Mouse (Mus musculus) cerebellum, postnatal 36 days (tissue): ENCODE results near the gene Tor4a.

Experiments
- DNase-seq, 2 experiments: peaks; one replicate each; pipeline ENCODE4 v3.0.0; 2021 to 2022; ENCODE audit warnings: mixed read lengths in 2 of 2

Gene Tor4a

GRCm38 (mm10) chr2:25196172-25196954 lies at the start of gene Tor4a:
Tor4a (minus strand) TSS chr2:25196886.
- peak in 1 of 2 experiments; percentile 6 for DNase-seq

GRCm38 (mm10) chr2:25244144-25244543 lies 47.5 kb upstream of the Tor4a start:
- no peak for DNase-seq

DNA sequence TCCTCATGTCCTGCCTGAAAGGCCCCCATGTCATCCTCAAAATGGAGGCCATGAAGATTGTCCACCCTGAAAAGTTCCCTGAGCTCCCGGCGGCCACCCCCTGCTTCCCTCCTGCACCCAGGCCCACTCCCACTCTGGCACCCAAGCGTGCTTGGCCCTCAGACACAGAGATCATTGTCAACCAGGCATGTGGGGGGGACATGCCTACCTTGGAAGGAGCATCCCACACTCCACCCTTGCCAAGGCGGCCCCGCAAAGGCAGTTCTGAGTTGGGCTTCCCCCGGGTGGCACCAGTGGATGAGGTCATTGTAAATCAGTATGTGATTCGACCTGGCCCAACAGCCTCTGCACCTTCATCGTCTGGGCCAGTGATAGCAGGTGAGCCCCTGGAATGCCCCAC lies 46.7 kb upstream of the Tor4a start:
- DNase-seq, result no peak

GRCm38 (mm10) chr2:25242101-25242506 lies 45.4 kb upstream of the Tor4a start, which contains the start of the genes Rnf208 and Cysrt1:
Rnf208 (plus strand) TSS chr2:25242255.
Cysrt1 (minus strand) TSS chr2:25242452.
- peak; percentile 60 to 61 for DNase-seq

- DNase-seq, result no peak
Observed at GRCm38 (mm10) chr2:25241438-25241775, 44.7 kb upstream of the Tor4a start.

DNA sequence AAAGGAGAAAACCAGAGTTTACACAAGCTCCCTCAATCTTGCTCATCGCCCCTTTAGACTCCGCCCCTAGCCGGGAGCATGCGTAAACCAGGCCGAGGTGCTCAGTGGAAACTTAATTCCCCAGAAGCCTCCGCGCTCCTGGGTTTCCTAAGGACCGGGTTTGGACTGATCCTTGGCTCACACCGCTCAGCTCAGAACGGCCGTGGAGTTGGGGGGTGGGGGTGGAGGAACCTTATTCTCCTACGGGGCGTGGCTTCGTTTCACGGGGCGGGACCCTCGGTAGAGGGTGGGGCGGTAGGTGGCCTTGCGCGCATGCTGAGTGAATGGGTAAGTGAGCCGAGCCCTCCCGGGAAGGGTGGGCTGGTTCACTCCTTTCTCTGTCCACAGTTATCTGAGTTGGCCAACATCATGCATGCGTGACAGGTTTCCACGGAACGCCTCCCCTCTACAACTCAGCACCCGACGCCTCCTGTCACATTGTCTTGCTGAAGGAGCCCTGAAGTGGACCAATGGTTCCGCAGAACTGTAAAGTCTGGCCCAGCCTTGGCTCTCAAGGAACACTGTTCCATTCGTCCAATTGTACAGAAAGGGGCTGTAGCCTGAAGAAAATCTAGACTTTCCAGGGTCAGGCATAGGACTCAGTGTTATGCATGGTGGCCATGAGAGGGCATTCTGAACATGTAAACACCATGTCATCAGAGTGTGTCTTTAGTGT lies 44.2 kb upstream of the Tor4a start:
- peak; percentile 72 to 74 for DNase-seq

DNA sequence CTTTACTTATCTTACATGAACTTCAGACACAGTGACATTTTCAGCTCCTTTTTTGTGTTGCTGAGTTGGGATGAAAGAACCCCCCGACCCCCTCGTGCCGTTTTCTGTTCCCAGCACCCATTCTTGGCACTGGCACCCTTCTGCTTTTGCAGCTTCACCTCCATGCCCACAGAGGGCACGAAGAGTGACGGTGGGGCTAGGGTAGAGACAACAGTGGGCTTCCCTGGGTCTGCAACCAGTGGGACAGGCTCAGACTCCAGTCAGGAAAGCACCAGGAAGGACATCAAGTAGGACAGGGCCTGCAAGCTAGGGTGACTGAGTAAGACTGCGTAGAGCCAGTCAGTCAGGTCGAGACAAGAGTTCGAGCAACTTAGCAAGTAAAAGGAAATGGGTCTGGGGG lies 43.6 kb upstream of the Tor4a start:
- peak in 1 of 2 experiments; percentile 19 for DNase-seq

DNA sequence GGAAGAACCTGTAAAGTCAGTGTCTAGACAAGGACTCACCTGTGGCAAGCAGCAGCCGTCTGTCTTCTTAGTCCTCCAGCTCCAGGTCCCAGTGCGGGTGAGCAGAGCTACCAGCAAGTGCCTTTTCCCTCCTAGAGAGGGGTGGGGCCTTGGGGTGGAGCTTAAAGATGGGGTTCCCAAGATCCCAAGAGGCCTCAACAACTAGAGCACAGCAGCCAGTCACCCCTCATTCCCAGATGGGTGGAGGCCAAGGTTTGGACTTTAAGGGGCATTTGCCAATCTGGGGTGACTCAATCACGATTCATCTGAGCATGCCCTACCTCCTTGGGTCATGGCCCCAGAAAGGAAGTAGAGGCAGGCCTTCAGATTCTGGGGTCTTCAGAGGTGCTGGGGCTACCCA lies 43.1 kb upstream of the Tor4a start:
- DNase-seq, result no peak

- DNase-seq, result no peak
Observed at GRCm38 (mm10) chr2:25238106-25238505, 41.4 kb upstream of the Tor4a start.

DNA sequence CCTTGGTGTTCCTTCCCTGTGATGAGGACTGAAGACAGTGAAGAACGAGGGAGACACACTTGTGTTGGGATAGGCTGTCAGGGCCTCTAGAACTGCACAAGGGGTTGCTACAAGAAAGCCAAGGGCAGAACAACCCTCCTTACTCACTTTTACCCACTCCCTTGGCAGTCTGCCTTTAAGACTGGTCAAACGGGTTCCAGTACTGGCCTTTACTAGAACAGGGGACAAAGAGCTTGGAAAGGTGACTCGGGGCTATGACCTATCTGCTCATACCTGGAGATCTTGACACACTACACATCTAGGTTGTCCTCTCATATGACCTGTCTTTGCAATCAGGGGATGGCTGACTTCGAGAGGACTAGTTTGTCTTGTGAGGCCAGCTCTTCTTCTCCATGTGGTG lies 40.8 kb upstream of the Tor4a start:
- no peak for DNase-seq

DNA sequence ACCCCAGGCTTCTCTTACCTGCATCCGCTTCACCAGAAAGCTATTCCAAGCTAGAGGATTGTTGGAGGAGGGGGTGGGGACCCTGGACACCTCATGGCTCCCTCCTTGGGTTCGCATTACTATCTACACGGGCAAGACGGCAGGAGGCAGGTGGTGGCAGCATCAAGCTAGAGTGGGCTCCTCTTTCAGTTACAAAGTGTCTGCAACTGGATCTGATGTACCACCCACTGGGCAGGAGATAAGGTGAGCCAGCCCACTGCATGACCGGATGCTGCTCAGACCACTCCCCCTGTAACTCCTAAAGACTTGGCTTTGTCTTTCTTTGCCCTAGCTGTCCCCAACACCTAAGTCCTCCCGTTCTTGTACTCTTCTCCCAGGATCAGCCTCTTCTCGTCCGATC lies 39.9 kb upstream of the Tor4a start, which contains the start of gene Rnf224:
Gene Rnf224, minus strand, starts transcription at position 174 of the 400 bp plus-strand sequence.
- DNase-seq, result no peak

- no peak for DNase-seq
Observed at GRCm38 (mm10) chr2:25234551-25235220, 38.0 kb upstream of the Tor4a start.

DNA sequence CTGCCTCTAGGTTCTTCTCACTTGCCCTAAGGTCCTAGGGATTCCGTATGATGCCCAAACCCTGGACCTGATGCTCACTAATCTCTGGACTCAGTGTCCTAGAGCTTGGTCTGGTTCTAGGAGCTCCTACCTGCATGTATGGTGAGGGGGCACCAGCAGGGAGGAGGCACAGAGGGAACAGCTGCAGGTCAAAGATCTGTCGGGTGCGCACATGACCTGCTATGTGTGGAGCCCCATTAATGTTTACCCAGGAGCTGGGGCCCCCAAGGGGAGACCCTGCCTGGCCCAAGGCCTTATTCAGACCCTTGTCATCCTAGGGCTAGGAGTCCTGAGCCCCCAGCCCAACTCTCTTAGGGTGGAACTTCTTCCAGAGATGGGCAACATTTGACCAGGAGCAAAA lies 37.4 kb upstream of the Tor4a start, which contains the start of gene Slc34a3:
Gene Slc34a3, minus strand, starts transcription at position 315 of the 400 bp plus-strand sequence.
- no peak for DNase-seq

DNA sequence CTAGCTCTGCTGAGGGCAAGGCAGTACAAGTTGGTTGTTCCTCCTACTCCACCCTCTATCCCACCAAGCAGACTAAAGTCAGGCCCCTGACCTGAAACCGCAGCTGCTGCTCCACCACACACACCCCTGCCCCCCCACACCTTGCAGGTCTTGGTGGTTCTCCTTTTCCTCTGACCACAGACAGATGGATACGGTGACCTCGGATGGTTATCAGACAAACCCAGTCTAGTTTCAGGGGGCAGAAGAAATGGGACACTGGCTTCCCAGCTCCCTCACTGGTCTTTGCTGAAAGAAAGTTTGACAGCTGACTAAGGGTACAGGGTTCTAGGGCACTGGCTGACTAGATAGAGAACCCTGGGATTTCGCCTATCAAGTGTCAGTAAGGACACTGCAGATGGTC lies 36.7 kb upstream of the Tor4a start:
- no peak for DNase-seq

GRCm38 (mm10) chr2:25231038-25231437 lies 34.4 kb upstream of the Tor4a start:
- no peak for DNase-seq

DNA sequence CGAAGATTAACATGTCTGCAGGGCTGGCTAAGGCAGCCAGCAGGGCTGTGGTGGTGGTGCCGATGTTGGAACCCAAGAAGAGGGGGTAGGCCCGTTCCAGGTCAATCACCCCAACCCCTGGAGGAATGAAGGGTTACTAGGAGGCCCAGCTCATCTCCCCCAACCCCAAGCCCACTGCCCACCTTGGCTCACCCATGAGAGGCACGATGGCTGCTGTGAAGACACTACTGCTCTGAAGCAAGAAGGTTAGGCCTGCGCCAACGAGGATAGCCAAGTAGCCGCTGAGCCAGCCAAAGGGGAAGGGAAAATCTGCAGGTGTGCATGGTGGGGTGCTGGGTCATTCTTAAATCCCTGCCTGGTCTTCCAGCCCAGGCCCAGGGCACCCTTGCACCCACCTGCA lies 33.9 kb upstream of the Tor4a start:
- no peak for DNase-seq

GRCm38 (mm10) chr2:25229582-25229981 lies 32.9 kb upstream of the Tor4a start:
- no peak for DNase-seq

- DNase-seq, result no peak
Observed at GRCm38 (mm10) chr2:25228995-25229530, 32.4 kb upstream of the Tor4a start.

GRCm38 (mm10) chr2:25228431-25228889 lies 31.8 kb upstream of the Tor4a start:
- DNase-seq, result peak; percentile 81 to 86

GRCm38 (mm10) chr2:25227406-25227805 lies 30.7 kb upstream of the Tor4a start:
- DNase-seq, result no peak

DNA sequence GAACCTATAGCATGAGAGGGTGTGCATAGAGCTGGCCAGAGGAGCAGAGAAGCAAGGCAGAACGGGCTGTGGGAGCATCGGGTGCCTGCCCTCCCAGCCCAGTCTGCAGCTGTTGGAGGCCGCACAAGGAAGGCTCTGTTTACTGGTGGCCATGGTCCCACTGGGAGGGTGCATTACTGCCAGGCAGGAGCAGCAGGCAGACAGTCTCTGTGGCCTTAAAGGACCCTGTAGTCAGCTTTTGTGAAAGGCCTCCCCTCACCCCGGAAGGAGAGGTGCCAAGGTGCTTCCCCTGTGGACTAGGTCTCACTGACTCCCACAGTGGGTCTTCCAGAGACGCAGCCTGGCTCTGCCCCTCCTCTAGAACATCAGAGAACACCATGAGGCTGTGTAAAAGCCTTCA lies 30.2 kb upstream of the Tor4a start:
- DNase-seq, result peak in 1 of 2 experiments; percentile 30

GRCm38 (mm10) chr2:25225811-25226379 lies 29.2 kb upstream of the Tor4a start:
- no peak for DNase-seq
